Mouse (Mus musculus) kidney, adult 2 months (tissue): ENCODE results near the gene Vps53. TPM values are rescaled to one million over a fixed set of nuclear protein-coding genes. Genes with fewer than 3 reads are reported as not detected.

Experiments
- DNase-seq: peaks from one replicate; pipeline ENCODE4 v3.0.0; 2021
- H3K27ac ChIP-seq: fragments of 200-500 bp; 2 replicates; pipeline ENCODE4 v1.5.1; 2012; ENCODE audit warnings: low read depth, low read length, control low read depth, inconsistent platforms; ENCODE audit not compliant: insufficient read depth
- H3K27me3 ChIP-seq: fragments of 200-500 bp; replicated peaks from 2 replicates; pipeline ENCODE4 v1.6.1; 2012; ENCODE audit warnings: mild to moderate bottlenecking, moderate library complexity, low read length, inconsistent platforms; ENCODE audit not compliant: control insufficient read depth, insufficient read depth
- H3K36me3 ChIP-seq: fragments of 200-500 bp; 2 replicates; pipeline ENCODE4 v1.6.1; 2012; ENCODE audit warnings: mild to moderate bottlenecking, moderate library complexity, low read length, inconsistent platforms; ENCODE audit not compliant: control insufficient read depth, insufficient read depth
- H3K4me1 ChIP-seq: fragments of 200-500 bp; 2 replicates; pipeline ENCODE4 v1.6.1; 2011; ENCODE audit warnings: low read length; ENCODE audit not compliant: control insufficient read depth, insufficient read depth
- H3K4me3 ChIP-seq: fragments of 200-500 bp; 2 replicates; pipeline ENCODE4 v1.5.1; 2011; ENCODE audit warnings: mild to moderate bottlenecking, low read depth, low read length, control low read depth; ENCODE audit not compliant: insufficient read depth
- CTCF ChIP-seq: fragments of 200-500 bp; conservative IDR thresholded peaks from 2 replicates; pipeline ENCODE4 v1.5.1; 2011; ENCODE audit warnings: low read depth, mild to moderate bottlenecking, control low read depth, low read length, moderate library complexity, mixed read lengths; ENCODE audit not compliant: insufficient read depth, insufficient read length
- POLR2A ChIP-seq: fragments of 200-500 bp; IDR thresholded peaks from one replicate; pipeline ENCODE4 v1.6.1; 2011; ENCODE audit warnings: low read depth, low read length, control low read depth
- WGBS: fragments of 180-500 bp; shearing (Covaris S2); methylation state at CpG from one replicate; pipeline ENCODE4 v1.1.7; 2018; 5-methylcytosine and 5-hydroxymethylcytosine counted together
- polyA plus RNA-seq: library from polyadenylated mRNA; depleted of rRNA; stranded (reverse); fragments of >200 nt; gene quantifications from 2 replicates; pipeline ENCODE4 v1.2.3, GENCODE M21; 2012

Gene Vps53
- polyA plus RNA-seq, 1 experiment: 47.5 TPM

- Histone ChIP-seq H3K27me3 (no peaks in the 10 kb centered on the region), H3K4me1 (no peaks in the 10 kb centered on the region; the same call in 1 of the 2 replicates), H3K4me3 (no peak overlapping the region), H3K27ac (no peak overlapping the region), H3K36me3 (peaks cover 2% of the 10 kb centered on the region)
- TF ChIP-seq CTCF (peak; percentile 40), POLR2A (no peak)
- WGBS: 12% methylated on average over 5 of the region's 5 CpGs
- peak; percentile 82 for DNase-seq
These were observed 12.2 kb downstream of the Vps53 start for GRCm38 (mm10) chr11:76167079-76167765.

GRCm38 (mm10) chr11:76166657-76167056 lies 12.8 kb downstream of the Vps53 start:
- H3K4me3 ChIP-seq: no peak overlapping the region
- H3K36me3 ChIP-seq: peaks cover 2% of the 10 kb centered on the region
- no peaks in the 10 kb centered on the region for H3K27me3 ChIP-seq
- peak; percentile 40 for DNase-seq
- 81% methylated on average over 4 of the region's 4 CpGs for WGBS
- no peak overlapping the region for H3K27ac ChIP-seq
- no peak for TF ChIP-seq CTCF
- TF ChIP-seq POLR2A: no peak
- peaks cover 1% of the 10 kb centered on the region; the same call in 1 of the 2 replicates for H3K4me1 ChIP-seq

- no peak for TF ChIP-seq CTCF
- no peak for TF ChIP-seq POLR2A
- H3K36me3 ChIP-seq: no peaks in the 10 kb centered on the region
- no peak overlapping the region for H3K4me3 ChIP-seq
- no peak for DNase-seq
- peaks cover 7% of the 10 kb centered on the region; the same call in 1 of the 2 replicates for H3K4me1 ChIP-seq
- H3K27me3 ChIP-seq: no peaks in the 10 kb centered on the region
- WGBS: 49% methylated on average over 6 of the region's 6 CpGs
- H3K27ac ChIP-seq: no peak overlapping the region
These were observed 19.2 kb downstream of the Vps53 start for GRCm38 (mm10) chr11:76160251-76160650.

- Histone ChIP-seq H3K36me3 (no peaks in the 10 kb centered on the region), H3K27ac (no peak overlapping the region), H3K4me1 (peaks cover 7% of the 10 kb centered on the region; the same call in 1 of the 2 replicates), H3K27me3 (no peaks in the 10 kb centered on the region), H3K4me3 (no peak overlapping the region)
- 96% methylated on average over 2 of the region's 2 CpGs for WGBS
- no peak for TF ChIP-seq POLR2A
- no peak for DNase-seq
These were observed 21.1 kb downstream of the Vps53 start for GRCm38 (mm10) chr11:76158375-76158774.

- DNase-seq: no peak
- Histone ChIP-seq H3K27me3 (no peaks in the 10 kb centered on the region), H3K27ac (no peak overlapping the region), H3K4me3 (no peak overlapping the region), H3K4me1 (no peaks in the 10 kb centered on the region), H3K36me3 (no peaks in the 10 kb centered on the region)
- 90% methylated on average over 2 of the region's 2 CpGs for WGBS
- TF ChIP-seq CTCF (no peak), POLR2A (no peak)
These were observed 24.6 kb downstream of the Vps53 start for GRCm38 (mm10) chr11:76154861-76155260.

- DNase-seq: no peak
- TF ChIP-seq POLR2A (no peak), CTCF (no peak)
- no peaks in the 10 kb centered on the region for H3K4me1 ChIP-seq
- H3K27me3 ChIP-seq: no peaks in the 10 kb centered on the region
- no peak overlapping the region for H3K27ac ChIP-seq
- H3K36me3 ChIP-seq: no peaks in the 10 kb centered on the region
- 95% methylated on average over 2 of the region's 2 CpGs for WGBS
- no peak overlapping the region for H3K4me3 ChIP-seq
These were observed 25.2 kb downstream of the Vps53 start for GRCm38 (mm10) chr11:76154200-76154599.

- Histone ChIP-seq H3K27ac (no peak overlapping the region), H3K36me3 (no peaks in the 10 kb centered on the region), H3K4me3 (no peak overlapping the region), H3K4me1 (peaks cover 7% of the 10 kb centered on the region; the same call in 1 of the 2 replicates), H3K27me3 (no peaks in the 10 kb centered on the region)
- no peak for TF ChIP-seq POLR2A
- no peak for TF ChIP-seq CTCF
- 73% methylated on average over 5 of the region's 5 CpGs for WGBS
- no peak for DNase-seq
These were observed 26.1 kb downstream of the Vps53 start for GRCm38 (mm10) chr11:76153236-76153951.
